Mouse (Mus musculus) intestine, embryonic 14.5 days (tissue): ENCODE data around the gene Lpxn. TPM values are rescaled to one million over a fixed set of nuclear protein-coding genes. Genes with fewer than 3 reads are reported as not detected.

Source experiments
- ATAC-seq: fragments of 200-750 bp; cut with Nextera tagmentation; replicated peaks from 2 replicates; pipeline ENCODE4 v1.8.0; 2017; ENCODE audit warnings: low read depth, moderate number of reproducible peaks, moderate TSS enrichment, moderate library complexity; ENCODE audit not compliant: low FRiP score, low TSS enrichment
- DNase-seq: peaks from one replicate; pipeline ENCODE4 v3.0.0-alpha.2; 2018; ENCODE audit warnings: low spot score
- H3K27ac ChIP-seq: fragments of 300-500 bp; sonication (generic); 2 replicates; pipeline ENCODE4 v1.5.1; 2014; ENCODE audit warnings: low read depth, mild to moderate bottlenecking, control low read depth
- H3K27me3 ChIP-seq: fragments of 300-500 bp; sonication (generic); replicated peaks from 2 replicates; pipeline ENCODE4 v1.6.1; 2014; ENCODE audit warnings: low read length, control low read depth; ENCODE audit not compliant: control insufficient read depth, insufficient read depth
- H3K36me3 ChIP-seq: fragments of 300-500 bp; sonication (generic); 2 replicates; pipeline ENCODE4 v1.6.1; 2014; ENCODE audit warnings: low read length, control low read depth; ENCODE audit not compliant: control insufficient read depth, insufficient read depth
- H3K4me1 ChIP-seq: fragments of 300-500 bp; sonication (generic); replicated peaks from 2 replicates; pipeline ENCODE4 v1.6.1; 2014; ENCODE audit warnings: low read length, control low read depth, mixed read lengths; ENCODE audit not compliant: control insufficient read depth, insufficient read depth
- H3K4me2 ChIP-seq: fragments of 300-500 bp; sonication (generic); 2 replicates; pipeline ENCODE4 v1.6.1; 2014; ENCODE audit warnings: low read length
- H3K4me3 ChIP-seq: fragments of 300-500 bp; sonication (generic); 2 replicates; pipeline ENCODE4 v1.5.1; 2014; ENCODE audit warnings: low read depth, low read length, control low read depth, mixed read lengths
- H3K9ac ChIP-seq: fragments of 300-500 bp; sonication (generic); 2 replicates; pipeline ENCODE4 v1.6.1; 2014; ENCODE audit warnings: mild to moderate bottlenecking, low read length
- H3K9me3 ChIP-seq: fragments of 300-500 bp; sonication (generic); 2 replicates; pipeline ENCODE4 v1.6.1; 2016; ENCODE audit warnings: low read length, control low read depth; ENCODE audit not compliant: control insufficient read depth
- WGBS: fragments of 180-500 bp; shearing (Covaris S2); extraction: QIAGEN DNeasy Blood & Tissue Kit; methylation state at CpG from one replicate; pipeline ENCODE4 v1.1.7; 2014; 5-methylcytosine and 5-hydroxymethylcytosine counted together
- polyA plus RNA-seq: library from polyadenylated mRNA; unstranded; fragments of >200 nt; fragmentation: Nextera tagmentation; extraction: Ambion mirVana; gene quantifications from 2 replicates; pipeline ENCODE4 v1.2.1, GENCODE M21; 2014

Lpxn gene
- polyA plus RNA-seq, 1 experiment from 2014 or later, result 2.3 TPM

DNA sequence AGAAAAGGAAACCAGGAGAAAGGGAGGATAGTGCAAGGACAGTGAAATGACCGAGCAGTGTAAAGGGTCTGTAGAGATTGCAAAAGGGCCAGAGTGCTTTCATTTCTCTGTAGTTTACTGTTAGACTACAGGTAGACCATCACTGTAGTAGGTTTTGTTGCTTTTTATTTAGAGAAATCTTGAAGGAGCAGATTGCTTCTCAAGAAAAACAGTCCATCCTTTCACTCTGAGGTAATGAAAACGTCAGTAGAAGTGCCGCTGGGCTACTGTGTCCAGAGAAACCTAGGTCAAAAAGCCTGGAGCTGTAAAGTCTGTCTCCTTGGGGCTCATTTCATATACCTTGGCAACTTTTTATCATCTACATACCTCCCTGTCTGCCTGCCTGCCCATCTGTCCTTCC, 3.1 kb downstream of the Lpxn start:
- WGBS, result 73% methylated on average over 3 of the region's 3 CpGs
- no peak overlapping the region for H3K9ac ChIP-seq
- DNase-seq (no peak), ATAC-seq (no peak)
- no peak overlapping the region for H3K27ac ChIP-seq
- H3K4me2 ChIP-seq, result no peak overlapping the region
- no peak overlapping the region for H3K4me3 ChIP-seq
- no peaks in the 10 kb centered on the region for H3K27me3 ChIP-seq
- no peaks in the 10 kb centered on the region for H3K36me3 ChIP-seq
- H3K9me3 ChIP-seq, result no peaks in the 10 kb centered on the region
- no peaks in the 10 kb centered on the region for H3K4me1 ChIP-seq

DNA sequence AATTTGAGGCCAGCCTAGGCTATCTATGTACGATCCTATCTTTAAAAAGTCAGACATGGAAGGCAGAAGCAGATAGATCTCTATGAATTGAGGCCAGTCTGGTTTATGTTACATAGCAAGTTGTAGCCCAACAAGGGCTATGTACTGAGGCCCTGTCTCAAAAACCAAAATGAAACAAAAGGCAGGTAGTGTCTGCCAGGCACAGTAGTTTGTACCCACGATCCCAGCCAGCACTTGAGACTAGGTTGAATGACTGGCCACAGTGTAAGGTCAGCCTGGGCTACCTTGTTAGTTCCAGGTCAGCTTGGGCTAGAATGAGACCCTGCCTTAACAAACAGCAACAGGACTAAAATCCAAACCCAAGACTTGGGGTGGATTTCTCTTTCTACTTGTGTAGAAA, 4.6 kb downstream of the Lpxn start:
- no peaks in the 10 kb centered on the region for H3K4me1 ChIP-seq
- ATAC-seq (no peak), DNase-seq (no peak)
- H3K36me3 ChIP-seq, result no peaks in the 10 kb centered on the region
- no peaks in the 10 kb centered on the region for H3K27me3 ChIP-seq
- no peak overlapping the region for H3K4me3 ChIP-seq
- no peak overlapping the region for H3K9ac ChIP-seq
- no peak overlapping the region for H3K4me2 ChIP-seq
- no peaks in the 10 kb centered on the region for H3K9me3 ChIP-seq
- H3K27ac ChIP-seq, result no peak overlapping the region
- WGBS, result 67% methylated on average over 2 of the region's 2 CpGs

DNA sequence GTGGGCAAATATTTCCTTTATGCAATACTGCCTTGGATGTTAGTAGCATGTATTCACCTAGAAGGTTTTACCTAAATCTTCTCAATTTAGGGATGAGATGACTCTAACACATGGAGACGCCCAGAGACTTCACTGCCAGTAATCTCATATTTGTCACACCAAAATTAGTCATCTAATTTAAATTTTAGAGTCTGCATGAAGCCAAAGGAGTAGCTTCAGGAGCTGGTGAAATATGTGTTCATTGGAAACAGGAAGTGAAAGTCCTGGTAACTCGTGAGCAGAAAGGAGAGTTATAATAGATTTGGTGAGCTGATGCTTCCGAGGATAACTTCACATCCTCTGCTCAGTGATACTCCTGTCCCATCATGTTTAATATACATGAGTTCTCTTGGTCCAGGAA, 5.1 kb downstream of the Lpxn start:
- no peaks in the 10 kb centered on the region for H3K27me3 ChIP-seq
- H3K9me3 ChIP-seq, result no peaks in the 10 kb centered on the region
- ATAC-seq (no peak), DNase-seq (no peak)
- H3K9ac ChIP-seq, result no peak overlapping the region
- H3K36me3 ChIP-seq, result no peaks in the 10 kb centered on the region
- no peak overlapping the region for H3K4me2 ChIP-seq
- H3K4me1 ChIP-seq, result no peaks in the 10 kb centered on the region
- H3K27ac ChIP-seq, result no peak overlapping the region
- H3K4me3 ChIP-seq, result no peak overlapping the region
- 74% methylated on average over 3 of the region's 3 CpGs for WGBS

DNA sequence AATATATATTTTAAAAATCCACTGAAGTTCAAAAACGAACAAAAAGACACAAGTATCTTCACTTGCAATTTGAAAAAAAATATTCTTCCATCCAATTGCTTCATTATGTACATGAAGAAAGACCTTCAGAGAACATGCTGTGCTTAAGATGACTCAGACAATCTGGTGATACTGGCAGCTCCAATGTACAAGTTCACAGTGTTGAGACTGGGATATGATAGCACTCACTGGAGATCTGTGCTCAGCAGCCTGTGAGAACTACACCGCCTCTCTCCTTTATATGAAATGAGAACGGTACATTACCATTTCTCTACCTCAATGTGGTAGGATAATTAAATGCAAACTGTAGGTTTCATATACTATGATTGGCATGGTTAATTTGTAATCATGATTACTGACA, 6.8 kb downstream of the Lpxn start:
- Histone ChIP-seq H3K9ac (no peak overlapping the region), H3K27ac (no peak overlapping the region)
- ATAC-seq, result no peak

DNA sequence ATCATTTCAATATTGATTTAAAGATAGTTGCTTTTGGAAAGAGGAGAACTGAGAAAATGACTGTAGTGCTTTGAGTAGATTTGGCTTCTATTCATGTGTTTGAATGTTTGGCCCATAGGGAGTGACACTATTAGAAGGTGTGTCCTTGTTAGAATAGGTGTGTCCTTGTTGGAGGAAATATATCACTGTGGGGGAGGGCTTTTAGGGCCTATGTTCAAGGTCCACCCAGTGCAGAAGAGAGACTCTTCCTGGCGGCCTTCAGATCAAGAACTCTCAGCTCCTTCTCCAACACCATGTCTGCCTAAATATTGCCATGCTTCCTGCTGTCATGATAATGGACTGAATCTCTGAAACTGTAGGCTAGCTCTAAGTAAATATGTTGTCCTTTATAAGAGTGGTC, 8.2 kb downstream of the Lpxn start:
- WGBS, result 87% methylated on average over 1 of the region's 1 CpGs
- ATAC-seq, result no peak
- Histone ChIP-seq H3K36me3 (no peaks in the 10 kb centered on the region), H3K4me1 (no peaks in the 10 kb centered on the region), H3K9ac (no peak overlapping the region), H3K4me3 (no peak overlapping the region), H3K27me3 (no peaks in the 10 kb centered on the region), H3K4me2 (no peak overlapping the region), H3K9me3 (no peaks in the 10 kb centered on the region), H3K27ac (no peak overlapping the region)
- no peak for DNase-seq

More for the DNA sequence above, 6.8 kb downstream of the Lpxn start:
- Histone ChIP-seq H3K36me3 (no peaks in the 10 kb centered on the region), H3K4me2 (no peak overlapping the region), H3K9me3 (no peaks in the 10 kb centered on the region), H3K4me1 (no peaks in the 10 kb centered on the region), H3K4me3 (no peak overlapping the region), H3K27me3 (no peaks in the 10 kb centered on the region)
- no peak for DNase-seq
- WGBS, result 76% methylated on average over 3 of the region's 3 CpGs

DNA sequence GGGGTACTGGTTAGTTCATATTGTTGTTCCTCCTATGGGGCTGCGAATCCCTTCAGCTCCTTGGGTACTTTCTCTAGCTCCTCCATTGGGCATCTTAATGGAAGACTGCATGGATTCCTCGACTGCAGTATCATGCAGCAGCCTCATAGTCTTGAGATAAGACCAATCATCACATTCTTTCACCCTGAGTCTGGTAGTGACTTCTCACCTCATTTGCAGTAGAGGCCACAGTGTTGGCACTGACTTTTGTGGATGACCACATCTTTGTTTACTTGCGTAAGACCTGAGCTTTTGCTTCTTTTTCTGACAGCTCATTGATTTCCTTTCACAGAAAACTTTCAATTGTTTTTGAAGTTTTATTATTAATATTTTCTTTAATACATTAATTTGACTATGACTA, 9.7 kb downstream of the Lpxn start:
- Histone ChIP-seq H3K27ac (no peak overlapping the region), H3K4me2 (no peak overlapping the region), H3K9ac (no peak overlapping the region), H3K36me3 (no peaks in the 10 kb centered on the region), H3K27me3 (no peaks in the 10 kb centered on the region), H3K4me3 (no peak overlapping the region), H3K9me3 (no peaks in the 10 kb centered on the region), H3K4me1 (no peaks in the 10 kb centered on the region)
- DNase-seq (no peak), ATAC-seq (no peak)
- WGBS, result 86% methylated on average over 3 of the region's 3 CpGs

DNA sequence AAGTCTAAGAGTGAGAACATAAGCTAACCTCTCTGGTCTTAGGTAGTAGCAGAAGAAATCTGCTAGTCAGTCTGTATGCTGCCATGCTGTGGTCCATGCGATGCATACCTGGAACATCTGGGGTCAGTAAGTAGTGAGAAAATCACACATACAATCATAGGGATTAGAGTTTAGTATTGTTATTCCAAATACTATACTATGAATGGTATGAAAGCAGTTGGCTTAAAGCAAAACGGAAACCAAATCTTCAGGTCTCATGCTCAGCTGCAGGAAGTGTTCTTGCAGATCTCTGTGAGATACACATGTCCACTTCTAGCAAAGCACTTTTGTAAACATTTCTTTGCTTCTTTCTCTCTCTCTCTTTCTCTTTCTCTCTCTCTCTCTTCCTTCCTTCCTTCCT, 10.2 kb downstream of the Lpxn start:
- Histone ChIP-seq H3K36me3 (no peaks in the 10 kb centered on the region), H3K4me2 (no peak overlapping the region), H3K9ac (no peak overlapping the region), H3K4me3 (no peak overlapping the region), H3K9me3 (no peaks in the 10 kb centered on the region), H3K27me3 (no peaks in the 10 kb centered on the region), H3K27ac (no peak overlapping the region), H3K4me1 (no peaks in the 10 kb centered on the region)
- DNase-seq (no peak), ATAC-seq (no peak)
- 68% methylated on average over 2 of the region's 2 CpGs for WGBS

DNA sequence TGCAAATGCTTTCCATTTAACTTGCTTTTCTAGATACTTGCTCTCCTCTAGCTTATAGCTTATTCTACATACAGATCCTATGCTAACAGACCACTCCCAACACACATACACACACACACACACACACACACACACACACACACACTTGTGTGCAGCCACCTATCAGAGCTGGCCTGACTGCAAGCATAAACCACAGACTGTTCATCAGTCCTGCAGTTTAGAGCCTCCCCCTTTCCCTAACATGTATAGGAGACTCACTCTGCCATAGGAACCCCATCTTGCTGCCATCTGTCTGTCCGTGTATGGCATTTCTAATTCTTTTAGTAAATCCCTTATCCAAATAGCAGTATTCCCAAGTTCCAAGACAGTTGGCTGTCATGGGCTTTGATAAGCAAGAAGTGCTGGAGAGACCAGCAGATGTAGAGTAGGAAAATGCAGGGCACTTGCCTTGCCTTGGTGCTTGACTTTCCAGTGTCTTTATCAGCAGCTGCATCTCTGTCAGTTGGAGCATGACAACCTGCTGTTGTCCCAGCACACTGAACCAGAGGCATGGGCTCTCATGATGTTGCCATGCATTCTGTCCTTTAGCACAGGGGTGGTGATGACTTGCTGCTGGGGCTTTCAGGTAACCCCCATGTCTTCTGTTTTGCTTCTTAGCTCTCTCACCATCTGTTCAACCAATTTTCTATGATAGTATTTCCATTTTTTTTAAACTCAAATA, 16.8 kb downstream of the Lpxn start:
- 59% methylated on average over 1 of the region's 1 CpGs for WGBS
- H3K9me3 ChIP-seq, result no peaks in the 10 kb centered on the region
- H3K9ac ChIP-seq, result no peak overlapping the region
- H3K4me1 ChIP-seq, result no peaks in the 10 kb centered on the region
- ATAC-seq (no peak), DNase-seq (no peak)
- no peak overlapping the region for H3K27ac ChIP-seq
- no peaks in the 10 kb centered on the region for H3K27me3 ChIP-seq
- H3K4me2 ChIP-seq, result no peak overlapping the region
- H3K4me3 ChIP-seq, result no peak overlapping the region
- H3K36me3 ChIP-seq, result no peaks in the 10 kb centered on the region

DNA sequence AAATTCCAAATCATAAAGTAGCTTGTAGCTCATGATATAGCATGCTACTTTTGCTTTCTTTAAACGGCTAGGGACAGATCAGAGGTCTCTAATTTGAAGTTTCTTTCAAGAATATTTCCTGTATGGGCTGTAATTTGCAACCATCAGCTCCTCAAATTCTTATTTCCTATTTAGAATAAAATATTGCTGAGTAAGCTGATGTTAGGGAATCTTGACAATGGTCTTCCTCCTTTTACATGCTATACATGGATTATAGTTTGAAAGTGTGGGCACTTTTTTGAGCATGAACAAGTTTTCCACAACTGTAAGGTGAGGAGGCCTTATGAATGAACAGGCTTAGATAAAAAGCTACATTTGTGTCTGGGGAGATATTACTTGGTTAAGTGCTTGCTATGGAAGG, 17.9 kb downstream of the Lpxn start:
- 69% methylated on average over 1 of the region's 1 CpGs for WGBS
- DNase-seq (no peak), ATAC-seq (no peak)
- H3K27ac ChIP-seq, result no peak overlapping the region
- no peak overlapping the region for H3K9ac ChIP-seq
- H3K4me1 ChIP-seq, result no peaks in the 10 kb centered on the region
- no peaks in the 10 kb centered on the region for H3K36me3 ChIP-seq
- no peak overlapping the region for H3K4me3 ChIP-seq
- H3K9me3 ChIP-seq, result no peaks in the 10 kb centered on the region
- no peaks in the 10 kb centered on the region for H3K27me3 ChIP-seq
- no peak overlapping the region for H3K4me2 ChIP-seq
